Mouse (Mus musculus) regulatory T cell (primary cell): ENCODE measurements around the gene Spef1.

ENCODE experiments used
- in situ Hi-C: fragments of 300-600 bp; cut with MboI, MseI; formaldehyde crosslinking; loops from one replicate; pipeline ENCODE4 v1.15.1; 2025; ENCODE audit warnings: high pct_unique_total_duplicates

Gene Spef1

DNA sequence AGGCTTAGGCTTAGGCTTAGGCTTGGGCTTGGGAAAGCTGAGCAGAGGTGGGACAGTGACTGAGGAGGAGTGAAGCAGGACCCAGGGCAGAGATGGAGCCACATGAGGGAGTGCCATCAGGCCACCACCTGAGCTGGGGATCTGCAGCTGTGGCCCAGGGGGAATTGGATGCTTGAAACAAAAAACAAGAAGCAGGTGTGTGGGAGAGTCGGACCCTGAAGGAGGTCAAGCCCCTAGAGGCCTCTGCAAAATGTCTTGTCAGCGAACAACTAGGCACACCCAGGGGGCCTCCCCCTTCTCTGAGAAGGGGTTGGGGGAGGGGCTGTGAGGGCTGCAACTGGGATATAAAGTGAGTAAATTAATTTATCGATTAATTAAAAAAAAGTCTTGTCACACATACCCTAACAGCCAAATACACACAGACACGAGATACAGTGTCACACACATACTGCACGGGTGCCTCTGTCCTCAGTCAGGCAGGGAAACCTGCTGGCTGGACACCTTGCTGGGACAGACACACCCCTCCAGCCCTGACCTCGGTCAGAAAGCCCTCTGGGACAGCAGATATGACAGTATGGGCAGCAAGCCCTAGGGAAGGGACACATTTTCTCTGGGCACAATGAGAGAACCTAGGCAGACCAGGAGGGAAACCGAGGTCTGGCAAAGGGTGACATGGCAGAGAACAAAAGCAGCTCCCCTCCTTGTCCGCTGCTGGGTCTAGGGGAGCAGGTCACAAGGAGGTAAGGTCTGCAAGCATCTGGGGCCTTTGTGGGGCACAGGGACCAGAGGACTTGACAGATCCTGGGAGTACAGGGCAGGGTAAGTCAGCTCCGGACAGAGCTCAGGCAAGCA, 60.9 kb downstream of the Spef1 start:
- in situ Hi-C loops: no loop called here

DNA sequence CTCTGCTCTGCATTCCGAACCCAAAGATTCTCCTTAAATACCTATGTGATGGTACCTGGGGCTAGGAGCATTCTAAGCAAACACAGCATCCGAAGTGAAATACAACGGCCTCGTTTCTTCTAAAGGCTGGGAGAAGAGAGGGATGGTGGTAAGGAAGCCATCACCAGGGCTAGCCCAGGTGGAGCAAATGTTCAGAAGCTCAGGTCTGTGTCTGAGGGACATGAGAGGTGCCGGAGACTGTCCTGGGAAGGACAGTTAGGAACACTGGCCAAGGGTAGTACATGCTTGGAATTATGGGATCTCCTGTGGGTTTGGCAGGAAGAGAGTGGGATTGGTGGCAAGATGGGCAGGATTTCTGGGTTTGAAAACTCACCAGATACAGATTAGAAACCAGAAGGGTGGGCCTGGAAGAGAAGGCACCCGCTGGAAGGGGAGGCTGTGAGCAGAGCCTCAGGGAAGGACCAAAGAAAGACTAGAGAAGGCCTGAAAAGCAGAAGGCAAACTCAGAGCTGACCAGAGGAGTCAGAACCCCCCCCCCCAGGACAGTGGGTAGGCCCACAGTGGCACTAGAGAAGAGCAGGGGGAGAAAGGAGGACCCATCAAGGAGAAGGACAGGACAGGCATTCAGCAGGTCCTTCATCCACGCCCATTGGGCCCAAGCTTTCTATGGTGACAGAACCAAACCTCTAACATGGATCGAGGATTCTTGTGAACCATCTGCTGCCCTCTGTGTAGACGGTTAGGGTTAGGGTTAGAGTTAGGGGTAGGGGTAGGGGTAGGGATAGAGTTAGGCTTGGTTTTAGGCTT, 61.7 kb downstream of the Spef1 start:
- in situ Hi-C loops: no loop called here

- in situ Hi-C loops: no loop called here
Measured at GRCm38 (mm10) chr2:131124166-131124565, 62.9 kb downstream of the Spef1 start.
